Mouse (Mus musculus): Measurements from ENCODE around the gene Gm21921.
"Not testable (repeated sequence)": the region's sequence is repeated elsewhere in the genome, so short reads cannot be mapped to it uniquely, and the experiment has no call there.

Gm21921 gene

DNA sequence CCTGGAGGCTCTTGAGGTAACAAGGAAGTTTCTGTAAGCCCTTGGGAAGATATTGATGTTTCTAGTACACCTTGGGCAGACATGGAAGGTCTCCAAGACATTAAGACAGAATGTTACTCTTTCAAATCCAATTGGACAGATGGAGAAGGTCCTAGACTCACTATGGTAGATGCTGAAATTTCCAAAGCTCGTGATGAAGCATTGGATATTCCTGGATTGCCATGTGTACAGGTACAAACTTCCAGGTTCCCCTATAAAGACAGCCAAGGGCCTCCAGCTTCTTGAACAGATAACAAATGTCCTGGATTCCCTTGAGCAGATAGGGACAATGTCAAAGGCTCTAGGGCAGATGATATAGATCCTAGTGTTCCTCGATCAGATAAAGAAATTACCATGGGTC lies at the start of gene Gm21921:
TSS of gene Gm21921 (minus strand) at position 101 of the 400 bp plus-strand sequence.
- DNase-seq: not testable (repeated sequence)
